ENCODE assay signal across 8 mouse cellular contexts in genomic region chr12:52782902-52783441, GRCm38 (mm10).
A peak's percentile ranks its signal among the peaks of the same experiment; 100 is the strongest.
DNase-seq lines count a peak whose midpoint lies in the region; ATAC-seq and TF ChIP-seq lines count a peak whose summit lies in the region.

No protein-coding gene starts in this region.

- peaks cover 5% of the 10 kb centered on the region; the same call in 1 of the 2 replicates for H3K4me1 ChIP-seq in embryonic facial prominence, embryonic 15.5 days
- H3K4me1 ChIP-seq in hindbrain, embryonic 15.5 days (replicated peaks): peaks cover 19% of the 10 kb centered on the region
- no peaks in the 10 kb centered on the region for H3K4me1 ChIP-seq in small intestine, adult 2 months (ENCODE audit: control insufficient read depth, insufficient read depth, insufficient read length, low read length)

- 12% methylated on average over 14 of the region's 14 CpGs for WGBS in embryonic facial prominence, embryonic 15.5 days
- 10% methylated on average over 14 of the region's 14 CpGs for WGBS in hindbrain, embryonic 15.5 days
- WGBS in small intestine, adult 2 months: 9% methylated on average over 14 of the region's 14 CpGs

- peak; percentile 29 for DNase-seq in left cerebral cortex, adult 11 months (ENCODE audit: low spot score)
- DNase-seq in left cerebral cortex, adult 9 months (ENCODE audit: low spot score in 2 of 2): no peak
- peak; percentile 65 for DNase-seq in adrenal gland, postnatal 14 days
- peak; percentile 19 for DNase-seq in lung, postnatal 36 days
- DNase-seq in urinary bladder, postnatal 25 days (ENCODE audit: low spot score): no peak

- no peak overlapping the region for H3K9ac ChIP-seq in embryonic facial prominence, embryonic 15.5 days
- peak overlapping the region; percentile 15; the same call in 1 of the 2 replicates for H3K9ac ChIP-seq in hindbrain, embryonic 15.5 days

- TF ChIP-seq CTCF in small intestine, adult 2 months (IDR thresholded peaks at IDR 0.05; ENCODE audit: extremely low read depth, insufficient read length, insufficient replicate concordance, low read depth, low read length): no peak

- H3K27ac ChIP-seq in embryonic facial prominence, embryonic 15.5 days (replicated peaks): no peak overlapping the region
- H3K27ac ChIP-seq in hindbrain, embryonic 15.5 days (replicated peaks): peak overlapping the region; percentile 46
- no peak overlapping the region for H3K27ac ChIP-seq in small intestine, adult 2 months (ENCODE audit: insufficient read depth, low read depth, low read length)

- no peaks in the 10 kb centered on the region for H3K9me3 ChIP-seq in embryonic facial prominence, embryonic 15.5 days (replicated peaks)
- H3K9me3 ChIP-seq in hindbrain, embryonic 15.5 days: no peaks in the 10 kb centered on the region

- TF ChIP-seq POLR2A in small intestine, adult 2 months (IDR thresholded peaks at IDR 0.05; ENCODE audit: low read depth, low read length): no peak

- peak overlapping the region; percentile 14 for H3K4me3 ChIP-seq in embryonic facial prominence, embryonic 15.5 days (replicated peaks)
- H3K4me3 ChIP-seq in hindbrain, embryonic 15.5 days: no peak overlapping the region
- H3K4me3 ChIP-seq in small intestine, adult 2 months (ENCODE audit: low read depth, low read length): peak overlapping the region; percentile 12; the same call in 1 of the 2 replicates

- no peak for ATAC-seq in embryonic facial prominence, embryonic 15.5 days (ENCODE audit: insufficient number of reproducible peaks, low FRiP score, low TSS enrichment, low read depth)
- peak; percentile 74 for ATAC-seq in hindbrain, embryonic 15.5 days (ENCODE audit: low FRiP score, low read depth)

- H3K36me3 ChIP-seq in embryonic facial prominence, embryonic 15.5 days: no peaks in the 10 kb centered on the region
- H3K36me3 ChIP-seq in hindbrain, embryonic 15.5 days: no peaks in the 10 kb centered on the region
- H3K36me3 ChIP-seq in small intestine, adult 2 months (ENCODE audit: control insufficient read depth, insufficient read depth, low read length): no peaks in the 10 kb centered on the region

- no peaks in the 10 kb centered on the region for H3K27me3 ChIP-seq in embryonic facial prominence, embryonic 15.5 days
- H3K27me3 ChIP-seq in hindbrain, embryonic 15.5 days: no peaks in the 10 kb centered on the region
- H3K27me3 ChIP-seq in small intestine, adult 2 months (ENCODE audit: control insufficient read depth, insufficient read depth, low read length): no peaks in the 10 kb centered on the region

- H3K4me2 ChIP-seq in embryonic facial prominence, embryonic 15.5 days (replicated peaks): peak overlapping the region; percentile 26
- H3K4me2 ChIP-seq in hindbrain, embryonic 15.5 days: peak overlapping the region; percentile 41

Comparison
In these comparisons a context has a peak if more than half of its experiments do, and no peak if none do; other contexts are left out.
1. DNase-seq: peak in left cerebral cortex, adult 11 months (single experiment), adrenal gland, postnatal 14 days (single experiment) and lung, postnatal 36 days (single experiment); none in left cerebral cortex, adult 9 months (0 of 2) and urinary bladder, postnatal 25 days (single experiment).